In the genomic region with DNA sequence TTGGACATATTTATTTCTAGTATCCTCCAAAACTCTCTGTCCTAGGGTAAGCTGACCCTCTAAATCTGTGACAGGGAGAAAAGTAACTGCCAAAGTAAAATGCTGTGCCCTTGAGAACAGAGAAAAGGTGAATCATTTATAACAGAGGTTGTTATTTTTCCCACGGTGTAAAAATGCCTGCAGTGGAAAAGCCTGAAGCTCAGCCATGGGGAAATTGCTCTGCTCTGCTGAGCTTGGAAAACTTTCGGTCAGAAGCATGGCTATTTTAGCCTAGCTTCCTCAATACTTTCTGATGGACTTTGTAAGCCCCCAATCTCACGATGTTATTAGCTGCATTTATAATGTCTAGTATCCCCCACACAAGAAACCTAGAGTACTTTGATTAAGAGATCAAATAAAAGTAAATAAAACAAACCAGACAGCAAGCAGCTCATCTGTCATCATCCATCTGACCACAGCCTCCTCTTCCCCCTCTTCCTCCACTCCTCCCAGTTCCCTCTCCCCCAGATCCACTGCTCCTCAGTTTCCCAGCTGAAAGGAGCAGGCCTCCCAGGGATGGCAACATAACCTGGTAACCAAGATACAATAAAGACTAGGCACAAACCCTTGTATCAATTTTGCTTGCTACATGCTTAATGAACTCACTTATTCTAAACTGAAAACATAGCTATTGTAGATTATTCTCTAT, we compare ENCODE assay signal across 18 mouse cellular contexts.
"Had no signal": no experiment of that assay in that cellular context is flagged by ENCODE, and none has a peak within 500 bp of the region (broad histone marks: within the 10 kb centered on the region; RNA-seq: fewer than 3 reads in every experiment).

No protein-coding gene starts in this region.

- DNase-seq: lung, embryonic 14.5 days; lung, postnatal 10 days; lung, postnatal 4 days; midbrain, embryonic 14.5 days; retina, postnatal 1 day; right cerebral cortex, adult 18-20 months; right cerebral cortex, postnatal 25 days; right cerebral cortex, postnatal 4 days; spleen, adult 18-20 months; thymus, adult 18-20 months; thymus, postnatal 14 days; thymus, postnatal 36 days had no signal

- H3K9ac ChIP-seq: lung, embryonic 14.5 days; midbrain, embryonic 12.5 days; neural tube, embryonic 13.5 days; neural tube, embryonic 15.5 days had no signal

- H3K4me3 ChIP-seq: midbrain, embryonic 10.5 days; midbrain, embryonic 12.5 days; myocyte; neural tube, embryonic 13.5 days; neural tube, embryonic 15.5 days had no signal

- H3K36me3 ChIP-seq: midbrain, embryonic 10.5 days; midbrain, embryonic 12.5 days; neural tube, embryonic 13.5 days; neural tube, embryonic 15.5 days had no signal

- ATAC-seq: midbrain, embryonic 16.5 days had no signal

- H3K4me1 ChIP-seq: midbrain, embryonic 10.5 days; midbrain, embryonic 12.5 days; neural tube, embryonic 13.5 days; neural tube, embryonic 15.5 days had no signal

- H3K27ac ChIP-seq: midbrain, embryonic 10.5 days; midbrain, embryonic 12.5 days; neural tube, embryonic 13.5 days; neural tube, embryonic 15.5 days had no signal

- H3K27me3 ChIP-seq: midbrain, embryonic 12.5 days; neural tube, embryonic 13.5 days; neural tube, embryonic 15.5 days had no signal

- H3K4me2 ChIP-seq: lung, embryonic 14.5 days; midbrain, embryonic 12.5 days; neural tube, embryonic 13.5 days; neural tube, embryonic 15.5 days had no signal

- H3K9me3 ChIP-seq: midbrain, embryonic 10.5 days; midbrain, embryonic 12.5 days; neural tube, embryonic 13.5 days; neural tube, embryonic 15.5 days had no signal
